Mouse (Mus musculus): ENCODE measurements around the gene Hmbs. TPM values are rescaled to one million over a fixed set of nuclear protein-coding genes. Genes with fewer than 3 reads are reported as not detected.
A peak's percentile ranks its signal among the peaks of the same experiment; 100 is the strongest.
"Not testable (repeated sequence)": the region's sequence is repeated elsewhere in the genome, so short reads cannot be mapped to it uniquely, and the experiment has no call there.

Hmbs gene
- polyA plus RNA-seq, 1 experiment from 2014 or later = 103 TPM

GRCm38 (mm10) chr9:44342173-44342572 is 1.9 kb downstream of the Hmbs start:
- Histone ChIP-seq H3K36me3 (peaks cover 30% of the 10 kb centered on the region), H3K4me3 (no peak overlapping the region), H3K4me1 (peaks cover 21% of the 10 kb centered on the region), H3K27ac (no peak overlapping the region), H3K9ac (peak overlapping the region; percentile 20; the same call in 1 of the 2 replicates), H3K4me2 (replicated peaks) (no peak overlapping the region), H3K27me3 (no peaks in the 10 kb centered on the region), H3K9me3 (replicated peaks) (no peaks in the 10 kb centered on the region)
- 90% methylated on average over 3 of the region's 3 CpGs for WGBS
- no peak for ATAC-seq (ENCODE audit: low FRiP score)

GRCm38 (mm10) chr9:44341487-44341886 is 2.5 kb downstream of the Hmbs start:
- Histone ChIP-seq H3K27me3 (no peaks in the 10 kb centered on the region), H3K9ac (no peak overlapping the region), H3K4me2 (replicated peaks) (no peak overlapping the region), H3K27ac (no peak overlapping the region), H3K9me3 (replicated peaks) (no peaks in the 10 kb centered on the region), H3K4me3 (no peak overlapping the region), H3K36me3 (peaks cover 31% of the 10 kb centered on the region), H3K4me1 (peaks cover 28% of the 10 kb centered on the region)
- no peak for ATAC-seq (ENCODE audit: low FRiP score)
- 91% methylated on average over 5 of the region's 5 CpGs for WGBS

GRCm38 (mm10) chr9:44338574-44338973 is 5.5 kb downstream of the Hmbs start:
- no peak overlapping the region for H3K27ac ChIP-seq
- H3K4me1 ChIP-seq = peaks cover 26% of the 10 kb centered on the region
- no peak overlapping the region for H3K4me2 ChIP-seq (replicated peaks)
- no peak overlapping the region for H3K9ac ChIP-seq
- 84% methylated on average over 5 of the region's 5 CpGs for WGBS
- H3K9me3 ChIP-seq (replicated peaks) = no peaks in the 10 kb centered on the region
- no peak overlapping the region for H3K4me3 ChIP-seq
- peaks cover 30% of the 10 kb centered on the region for H3K36me3 ChIP-seq
- no peak for ATAC-seq (ENCODE audit: low FRiP score)
- H3K27me3 ChIP-seq = no peaks in the 10 kb centered on the region

- Histone ChIP-seq H3K4me1 (peaks cover 18% of the 10 kb centered on the region), H3K4me3 (peak overlapping the region; percentile 71; the same call in 1 of the 2 replicates), H3K4me2 (replicated peaks) (peak overlapping the region; percentile 80), H3K9me3 (replicated peaks) (no peaks in the 10 kb centered on the region), H3K27ac (peak overlapping the region; percentile 40; the same call in 1 of the 2 replicates), H3K36me3 (peaks cover 40% of the 10 kb centered on the region), H3K9ac (no peak overlapping the region), H3K27me3 (no peaks in the 10 kb centered on the region)
- no peak for ATAC-seq (ENCODE audit: low FRiP score)
- 67% methylated on average over 9 of the region's 9 CpGs for WGBS
Measured at GRCm38 (mm10) chr9:44337436-44338169, 6.4 kb downstream of the Hmbs start.

- Histone ChIP-seq H3K4me3 (peak overlapping the region; percentile 71), H3K36me3 (peaks cover 45% of the 10 kb centered on the region), H3K27ac (peak overlapping the region; percentile 44; the same call in 1 of the 2 replicates), H3K27me3 (no peaks in the 10 kb centered on the region), H3K4me2 (replicated peaks) (peak overlapping the region; percentile 80), H3K9ac (peak overlapping the region; percentile 56; the same call in 1 of the 2 replicates), H3K4me1 (peaks cover 17% of the 10 kb centered on the region), H3K9me3 (replicated peaks) (no peaks in the 10 kb centered on the region)
- WGBS = 76% methylated on average over 3 of the region's 3 CpGs
- ATAC-seq (ENCODE audit: low FRiP score) = no peak
Measured at GRCm38 (mm10) chr9:44336964-44337363, 7.1 kb downstream of the Hmbs start.

- peak overlapping the region; percentile 71 for H3K4me3 ChIP-seq
- H3K9me3 ChIP-seq (replicated peaks); ATAC-seq (ENCODE audit: low FRiP score); H3K27me3 ChIP-seq; H3K27ac ChIP-seq: not testable (repeated sequence)
- peak overlapping the region; percentile 56; the same call in 1 of the 2 replicates for H3K9ac ChIP-seq
- 30% methylated on average over 4 of the region's 4 CpGs for WGBS
- peak overlapping the region; percentile 80 for H3K4me2 ChIP-seq (replicated peaks)
- peaks cover 17% of the 10 kb centered on the region for H3K4me1 ChIP-seq
- H3K36me3 ChIP-seq = peaks cover 49% of the 10 kb centered on the region
Measured at GRCm38 (mm10) chr9:44336513-44336912, 7.5 kb downstream of the Hmbs start.

GRCm38 (mm10) chr9:44336093-44336406 is 8.0 kb downstream of the Hmbs start:
- H3K9me3 ChIP-seq (replicated peaks) = no peaks in the 10 kb centered on the region
- no peaks in the 10 kb centered on the region for H3K27me3 ChIP-seq
- H3K36me3 ChIP-seq = peaks cover 50% of the 10 kb centered on the region
- H3K4me2 ChIP-seq (replicated peaks) = peak overlapping the region; percentile 80
- no peak for ATAC-seq (ENCODE audit: low FRiP score)
- H3K4me1 ChIP-seq = peaks cover 17% of the 10 kb centered on the region
- H3K27ac ChIP-seq = peak overlapping the region; percentile 95; the same call in 1 of the 2 replicates
- peak overlapping the region; percentile 97 for H3K9ac ChIP-seq
- 3% methylated on average over 5 of the region's 5 CpGs for WGBS
- peak overlapping the region; percentile 71 for H3K4me3 ChIP-seq

GRCm38 (mm10) chr9:44335331-44336092 is 8.5 kb downstream of the Hmbs start:
- H3K4me3 ChIP-seq = peak overlapping the region; percentile 71
- H3K27me3 ChIP-seq = no peaks in the 10 kb centered on the region
- peaks cover 53% of the 10 kb centered on the region for H3K36me3 ChIP-seq
- H3K9ac ChIP-seq = peak overlapping the region; percentile 97
- peak overlapping the region; percentile 95 for H3K27ac ChIP-seq
- peak overlapping the region; percentile 80 for H3K4me2 ChIP-seq (replicated peaks)
- no peaks in the 10 kb centered on the region for H3K9me3 ChIP-seq (replicated peaks)
- H3K4me1 ChIP-seq = peaks cover 17% of the 10 kb centered on the region
- ATAC-seq (ENCODE audit: low FRiP score) = no peak; the same call in 1 of the 2 replicates
- WGBS = under 1% methylated on average over 50 of the region's 50 CpGs

GRCm38 (mm10) chr9:44334396-44335330 is 9.4 kb downstream of the Hmbs start, which contains the start of gene H2afx:
TSS of gene H2afx (plus strand) at chr9:44334694.
- peak; percentile 97 for ATAC-seq (ENCODE audit: low FRiP score)
- WGBS = under 1% methylated on average over 88 of the region's 91 CpGs
- Histone ChIP-seq H3K4me1 (peaks cover 17% of the 10 kb centered on the region), H3K36me3 (peaks cover 54% of the 10 kb centered on the region), H3K9ac (peak within 1 kb of the TSS; percentile 97), H3K9me3 (replicated peaks) (no peaks in the 10 kb centered on the region), H3K27me3 (no peaks in the 10 kb centered on the region), H3K4me2 (replicated peaks) (peak within 1 kb of the TSS; percentile 80), H3K4me3 (peak within 1 kb of the TSS; percentile 71), H3K27ac (peak within 1 kb of the TSS; percentile 95)

GRCm38 (mm10) chr9:44332918-44333638 is 10.9 kb downstream of the Hmbs start:
- Histone ChIP-seq H3K4me2 (replicated peaks) (no peak overlapping the region), H3K4me1 (peaks cover 20% of the 10 kb centered on the region), H3K9ac (no peak overlapping the region), H3K9me3 (replicated peaks) (no peaks in the 10 kb centered on the region), H3K27ac (no peak overlapping the region), H3K36me3 (peaks cover 48% of the 10 kb centered on the region), H3K4me3 (no peak overlapping the region), H3K27me3 (no peaks in the 10 kb centered on the region)
- ATAC-seq (ENCODE audit: low FRiP score) = no peak
- 96% methylated on average over 13 of the region's 13 CpGs for WGBS

GRCm38 (mm10) chr9:44330736-44331135 is 13.3 kb downstream of the Hmbs start:
- ATAC-seq (ENCODE audit: low FRiP score) = no peak
- Histone ChIP-seq H3K9ac (no peak overlapping the region), H3K4me2 (replicated peaks) (no peak overlapping the region), H3K9me3 (replicated peaks) (no peaks in the 10 kb centered on the region), H3K27me3 (no peaks in the 10 kb centered on the region), H3K36me3 (peaks cover 34% of the 10 kb centered on the region), H3K4me1 (peaks cover 13% of the 10 kb centered on the region), H3K27ac (no peak overlapping the region), H3K4me3 (no peak overlapping the region)
- 94% methylated on average over 6 of the region's 6 CpGs for WGBS
